Mouse (Mus musculus) megakaryocyte, embryonic 14.5 days (primary cell): ENCODE results near the gene Xrra1.

ENCODE experiments used
- FLI1 ChIP-seq: IDR thresholded peaks from 2 replicates; pipeline ENCODE4 v1.6.1; 2012; ENCODE audit warnings: low read length, inconsistent platforms, mixed read lengths
- GATA1 ChIP-seq: IDR thresholded peaks from 3 replicates; pipeline ENCODE4 v1.6.1; 2012; ENCODE audit warnings: mixed read lengths, low read length, inconsistent platforms, borderline replicate concordance

DNA sequence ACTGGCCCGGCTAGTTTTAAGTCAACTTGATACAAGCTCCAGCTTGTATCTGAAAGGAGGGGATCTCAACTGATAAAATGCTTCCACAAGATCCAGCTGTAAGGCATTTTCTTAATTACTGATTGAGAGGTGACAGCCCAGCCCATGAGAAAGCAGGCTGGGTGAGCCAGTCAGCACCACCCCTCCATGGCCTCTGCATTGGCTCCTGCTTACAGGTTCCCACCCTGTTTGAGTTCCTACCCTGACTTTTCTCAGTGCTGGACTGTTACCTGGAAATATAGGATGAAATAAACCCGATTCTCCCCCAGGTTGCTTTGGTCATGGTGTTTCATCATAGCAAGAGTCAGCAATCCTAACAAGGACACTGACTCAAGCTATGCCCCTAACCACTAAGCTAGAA, 37.0 kb upstream of the Xrra1 start:
- TF ChIP-seq GATA1 (no peak), FLI1 (no peak)
